Mouse (Mus musculus) lung, embryonic 14.5 days (tissue): Measurements from ENCODE around the gene Gm10720. TPM values are rescaled to one million over a fixed set of nuclear protein-coding genes. Genes with fewer than 3 reads are reported as not detected.
"Not testable (repeated sequence)": the region's sequence is repeated elsewhere in the genome, so short reads cannot be mapped to it uniquely, and the experiment has no call there.

ENCODE experiments used
- ATAC-seq: fragments of 200-750 bp; cut with Nextera tagmentation; 2 replicates; pipeline ENCODE4 v1.8.0; 2017; ENCODE audit warnings: mild to moderate bottlenecking, moderate TSS enrichment, moderate library complexity; ENCODE audit not compliant: insufficient read depth
- DNase-seq: peaks from one replicate; pipeline ENCODE4 v3.0.0-alpha.2; 2015
- H3K27ac ChIP-seq: fragments of 300-500 bp; sonication (generic); 2 replicates; pipeline ENCODE4 v1.5.1; 2014; ENCODE audit warnings: low read depth, mild to moderate bottlenecking, moderate library complexity
- H3K27me3 ChIP-seq: fragments of 300-500 bp; sonication (generic); 2 replicates; pipeline ENCODE4 v1.6.1; 2014; ENCODE audit warnings: low read length, control low read depth; ENCODE audit not compliant: insufficient read depth
- H3K36me3 ChIP-seq: fragments of 300-500 bp; sonication (generic); 2 replicates; pipeline ENCODE4 v1.6.1; 2014; ENCODE audit warnings: control low read depth; ENCODE audit not compliant: insufficient read depth
- H3K4me1 ChIP-seq: fragments of 300-500 bp; sonication (generic); 2 replicates; pipeline ENCODE4 v1.6.1; 2014; ENCODE audit warnings: antibody characterized with exemption, control low read depth; ENCODE audit not compliant: insufficient read depth
- H3K4me2 ChIP-seq: fragments of 300-500 bp; sonication (generic); 2 replicates; pipeline ENCODE4 v1.6.1; 2014; ENCODE audit warnings: mild to moderate bottlenecking
- H3K4me3 ChIP-seq: fragments of 300-500 bp; sonication (generic); 2 replicates; pipeline ENCODE4 v1.5.1; 2014; ENCODE audit warnings: low read depth, low read length
- H3K9ac ChIP-seq: fragments of 300-500 bp; sonication (generic); 2 replicates; pipeline ENCODE4 v1.6.1; 2014
- H3K9me3 ChIP-seq: fragments of 300-500 bp; sonication (generic); 2 replicates; pipeline ENCODE4 v1.6.1; 2016; ENCODE audit warnings: low read depth, low read length, control low read depth
- WGBS: fragments of 180-500 bp; shearing (Covaris S2); extraction: QIAGEN DNeasy Blood & Tissue Kit; methylation state at CpG from one replicate; pipeline ENCODE4 v1.1.7; 2014; 5-methylcytosine and 5-hydroxymethylcytosine counted together
- polyA plus RNA-seq: library from polyadenylated mRNA; unstranded; fragments of >200 nt; fragmentation: Nextera tagmentation; extraction: Ambion mirVana; gene quantifications from 2 replicates; pipeline ENCODE4 v1.2.1, GENCODE M21; 2014

Gene Gm10720
- polyA plus RNA-seq, 1 experiment from 2014 or later = not detected

- DNase-seq, H3K4me1 ChIP-seq, H3K27me3 ChIP-seq, H3K9ac ChIP-seq, H3K36me3 ChIP-seq, H3K9me3 ChIP-seq, H3K27ac ChIP-seq, H3K4me3 ChIP-seq, H3K4me2 ChIP-seq: not testable (repeated sequence)
- peak; percentile 66; the same call in 1 of the 2 replicates for ATAC-seq
- no CpG with 5 or more reads among the region's 11 CpGs for WGBS
Observed at GRCm38 (mm10) chr9:3012733-3013279, 2.6 kb upstream of the Gm10720 start, which contains the start of gene Gm10721. Gm10721 (plus strand) TSS chr9:3013140.

DNA sequence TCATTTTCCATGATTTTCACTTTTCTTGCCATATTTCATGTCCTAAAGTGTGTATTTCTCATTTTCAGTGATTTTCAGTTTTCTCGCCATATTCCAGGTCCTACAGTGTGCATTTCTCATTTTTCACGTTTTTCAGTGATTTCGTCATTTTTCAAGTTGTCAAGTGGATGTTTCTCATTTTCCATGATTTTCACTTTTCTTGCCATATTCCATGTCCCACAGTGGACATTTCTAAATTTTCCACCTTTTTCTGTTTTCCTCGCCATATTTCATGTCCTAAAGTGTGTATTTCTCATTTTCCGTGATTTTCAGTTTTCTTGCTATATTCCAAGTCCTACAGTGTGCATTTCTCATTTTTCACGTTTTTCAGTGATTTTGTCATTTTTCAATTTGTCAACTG lies 442 bp downstream of the Gm10720 start:
- H3K4me3 ChIP-seq, H3K9me3 ChIP-seq, DNase-seq, H3K36me3 ChIP-seq, H3K4me2 ChIP-seq, H3K27ac ChIP-seq, H3K27me3 ChIP-seq, H3K9ac ChIP-seq, ATAC-seq, H3K4me1 ChIP-seq: not testable (repeated sequence)
- 62% methylated on average over 4 of the region's 6 CpGs for WGBS

GRCm38 (mm10) chr9:3017108-3017507 lies 1.7 kb downstream of the Gm10720 start, which contains the start of gene Gm10719:
Gm10719 (plus strand) TSS chr9:3017408.
- not testable (repeated sequence) for H3K4me3 ChIP-seq, H3K27ac ChIP-seq, H3K36me3 ChIP-seq, H3K4me1 ChIP-seq, DNase-seq, H3K9ac ChIP-seq, H3K4me2 ChIP-seq, ATAC-seq, H3K9me3 ChIP-seq, H3K27me3 ChIP-seq
- WGBS = no CpG with 5 or more reads among the region's 9 CpGs

- not testable (repeated sequence) for H3K9me3 ChIP-seq, H3K27ac ChIP-seq, H3K4me1 ChIP-seq, H3K36me3 ChIP-seq, H3K9ac ChIP-seq, H3K27me3 ChIP-seq, H3K4me3 ChIP-seq, H3K4me2 ChIP-seq, DNase-seq, ATAC-seq
- 69% methylated on average over 9 of the region's 9 CpGs for WGBS
Observed at GRCm38 (mm10) chr9:3018944-3019343, 3.5 kb downstream of the Gm10720 start.

GRCm38 (mm10) chr9:3019835-3020727 lies 4.6 kb downstream of the Gm10720 start:
- DNase-seq, H3K27me3 ChIP-seq, H3K36me3 ChIP-seq, H3K4me1 ChIP-seq, H3K9ac ChIP-seq, H3K27ac ChIP-seq, H3K4me3 ChIP-seq, H3K4me2 ChIP-seq, H3K9me3 ChIP-seq: not testable (repeated sequence)
- peak; percentile 68; the same call in 1 of the 2 replicates for ATAC-seq
- 71% methylated on average over 11 of the region's 19 CpGs for WGBS

GRCm38 (mm10) chr9:3022316-3023008 lies 7.0 kb downstream of the Gm10720 start:
- not testable (repeated sequence) for ATAC-seq, H3K9me3 ChIP-seq, H3K36me3 ChIP-seq, H3K4me2 ChIP-seq, H3K4me3 ChIP-seq, H3K4me1 ChIP-seq, H3K27me3 ChIP-seq, H3K9ac ChIP-seq, H3K27ac ChIP-seq
- WGBS = 71% methylated on average over 9 of the region's 13 CpGs
- peak; percentile 17 for DNase-seq

GRCm38 (mm10) chr9:3023312-3023984 lies 8.0 kb downstream of the Gm10720 start, which contains the start of gene Gm10718:
Gm10718 (plus strand) TSS chr9:3023547.
- H3K4me3 ChIP-seq, H3K27ac ChIP-seq, DNase-seq, H3K27me3 ChIP-seq, H3K4me2 ChIP-seq, H3K36me3 ChIP-seq, H3K9me3 ChIP-seq, H3K9ac ChIP-seq, H3K4me1 ChIP-seq, ATAC-seq: not testable (repeated sequence)
- 73% methylated on average over 9 of the region's 13 CpGs for WGBS

- 64% methylated on average over 15 of the region's 16 CpGs for WGBS
- DNase-seq, H3K27me3 ChIP-seq, ATAC-seq, H3K9me3 ChIP-seq, H3K4me3 ChIP-seq, H3K27ac ChIP-seq, H3K36me3 ChIP-seq, H3K4me2 ChIP-seq, H3K9ac ChIP-seq, H3K4me1 ChIP-seq: not testable (repeated sequence)
Observed at GRCm38 (mm10) chr9:3023985-3024648, 8.7 kb downstream of the Gm10720 start.

DNA sequence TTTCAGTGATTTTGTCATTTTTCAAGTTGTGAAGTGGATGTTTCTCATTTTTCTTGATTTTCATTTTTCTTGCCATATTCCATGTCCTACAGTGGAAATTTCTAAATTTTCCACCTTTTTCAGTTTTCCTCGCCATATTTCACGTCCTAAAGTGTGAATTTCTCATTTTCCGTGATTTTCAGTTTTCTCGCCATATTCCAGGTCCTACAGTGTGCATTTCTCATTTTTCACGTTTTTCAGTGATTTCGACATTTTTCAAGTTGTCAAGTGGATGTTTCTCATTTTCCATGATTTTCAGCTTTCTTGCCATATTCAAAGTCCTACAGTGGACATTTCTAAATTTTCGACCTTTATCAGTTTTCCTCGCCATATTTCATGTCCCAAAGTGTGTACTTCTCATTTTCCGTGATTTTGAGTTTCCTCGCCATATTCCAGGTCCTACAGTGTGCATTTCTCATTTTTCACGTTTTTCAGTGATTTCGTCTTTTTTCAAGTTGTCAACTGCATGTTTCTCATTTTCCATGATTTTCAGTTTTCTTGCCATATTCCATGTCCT lies 9.5 kb downstream of the Gm10720 start, which contains the start of gene Gm10717:
Gene Gm10717, plus strand, starts transcription at position 506 of the 556 bp plus-strand sequence.
- not testable (repeated sequence) for DNase-seq, H3K9me3 ChIP-seq, H3K27me3 ChIP-seq, H3K9ac ChIP-seq, H3K4me1 ChIP-seq, H3K4me2 ChIP-seq, ATAC-seq, H3K4me3 ChIP-seq, H3K27ac ChIP-seq, H3K36me3 ChIP-seq
- WGBS = 68% methylated on average over 12 of the region's 12 CpGs
